Mouse (Mus musculus) hindbrain, embryonic 12.5 days (tissue): ENCODE data around the gene Agtrap. TPM values are rescaled to one million over a fixed set of nuclear protein-coding genes. Genes with fewer than 3 reads are reported as not detected.
A peak's percentile ranks its signal among the peaks of the same experiment; 100 is the strongest.

Source experiments
- ATAC-seq: fragments of 200-750 bp; cut with Nextera tagmentation; 2 replicates; pipeline ENCODE4 v1.8.0; 2017; ENCODE audit warnings: moderate TSS enrichment; ENCODE audit not compliant: low FRiP score
- H3K27ac ChIP-seq: fragments of 300-500 bp; sonication (generic); 2 replicates; pipeline ENCODE4 v1.5.1; 2016; ENCODE audit warnings: mild to moderate bottlenecking
- H3K27me3 ChIP-seq: fragments of 300-500 bp; sonication (generic); 2 replicates; pipeline ENCODE4 v1.6.1; 2016; ENCODE audit warnings: mild to moderate bottlenecking
- H3K36me3 ChIP-seq: fragments of 300-500 bp; sonication (generic); 2 replicates; pipeline ENCODE4 v1.6.1; 2016; ENCODE audit warnings: mild to moderate bottlenecking
- H3K4me1 ChIP-seq: fragments of 300-500 bp; sonication (generic); 2 replicates; pipeline ENCODE4 v1.6.1; 2016
- H3K4me2 ChIP-seq: fragments of 300-500 bp; sonication (generic); replicated peaks from 2 replicates; pipeline ENCODE4 v1.6.1; 2016; ENCODE audit warnings: mild to moderate bottlenecking
- H3K4me3 ChIP-seq: fragments of 300-500 bp; sonication (generic); 2 replicates; pipeline ENCODE4 v1.5.1; 2016; ENCODE audit warnings: mild to moderate bottlenecking
- H3K9ac ChIP-seq: fragments of 300-500 bp; sonication (generic); 2 replicates; pipeline ENCODE4 v1.6.1; 2016; ENCODE audit warnings: mild to moderate bottlenecking, moderate library complexity
- H3K9me3 ChIP-seq: fragments of 300-500 bp; sonication (generic); replicated peaks from 2 replicates; pipeline ENCODE4 v1.6.1; 2016; ENCODE audit warnings: mild to moderate bottlenecking
- WGBS: fragments of 180-500 bp; shearing (Covaris S2); methylation state at CpG from one replicate; pipeline ENCODE4 v1.1.7; 2016; 5-methylcytosine and 5-hydroxymethylcytosine counted together
- polyA plus RNA-seq: library from polyadenylated mRNA; unstranded; fragments of >200 nt; fragmentation: Nextera tagmentation; extraction: Ambion mirVana; gene quantifications from 2 replicates; pipeline ENCODE4 v1.2.1, GENCODE M21; 2016

The Agtrap gene
- polyA plus RNA-seq, 1 experiment from 2014 or later, result 11.9 TPM

DNA sequence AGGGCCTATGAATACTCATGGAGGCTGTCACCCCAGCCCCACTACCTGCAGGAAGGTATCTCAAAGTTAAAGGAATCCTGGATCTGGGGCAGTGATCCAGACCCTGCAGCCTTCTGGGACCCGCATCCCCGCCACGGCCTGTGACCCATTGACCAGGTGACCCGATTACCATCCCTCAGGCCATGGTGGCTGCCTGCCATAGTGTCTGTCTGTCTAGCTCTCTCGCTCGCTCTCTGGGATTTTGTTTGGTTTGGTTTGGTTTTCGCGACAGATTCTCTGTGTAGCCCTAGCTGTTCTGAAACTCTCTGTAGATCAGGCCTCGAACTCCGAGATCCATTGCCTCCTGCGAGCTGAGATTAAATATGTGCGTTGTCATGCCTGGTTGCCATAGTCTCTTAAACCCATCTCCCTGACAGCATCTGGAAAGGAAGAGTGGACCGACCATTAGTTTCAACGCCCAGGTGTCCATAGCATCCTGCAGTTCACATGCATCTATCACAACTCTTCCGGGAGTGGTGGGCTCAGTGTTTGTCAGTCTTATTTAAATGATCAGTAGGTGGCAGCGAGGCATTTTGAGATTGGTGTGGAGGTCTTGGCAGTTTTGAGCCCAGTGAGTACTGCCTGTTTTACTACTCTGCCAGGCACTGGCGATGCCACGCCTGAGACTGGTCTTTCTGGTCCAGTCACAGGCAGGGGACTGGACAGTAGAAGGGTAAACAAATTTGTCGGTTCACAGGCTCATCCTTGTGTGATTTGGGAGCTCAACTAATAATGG, 48.4 kb downstream of the Agtrap start:
- WGBS, result 22% methylated on average over 19 of the region's 19 CpGs
- Histone ChIP-seq H3K9me3 (no peaks in the 10 kb centered on the region), H3K9ac (peak overlapping the region; percentile 76), H3K4me1 (peaks cover 49% of the 10 kb centered on the region), H3K27ac (peak overlapping the region; percentile 90), H3K36me3 (peaks cover 25% of the 10 kb centered on the region), H3K4me2 (peak overlapping the region; percentile 92), H3K27me3 (no peaks in the 10 kb centered on the region), H3K4me3 (peak overlapping the region; percentile 80)
- no peak; the same call in 1 of the 2 replicates for ATAC-seq

DNA sequence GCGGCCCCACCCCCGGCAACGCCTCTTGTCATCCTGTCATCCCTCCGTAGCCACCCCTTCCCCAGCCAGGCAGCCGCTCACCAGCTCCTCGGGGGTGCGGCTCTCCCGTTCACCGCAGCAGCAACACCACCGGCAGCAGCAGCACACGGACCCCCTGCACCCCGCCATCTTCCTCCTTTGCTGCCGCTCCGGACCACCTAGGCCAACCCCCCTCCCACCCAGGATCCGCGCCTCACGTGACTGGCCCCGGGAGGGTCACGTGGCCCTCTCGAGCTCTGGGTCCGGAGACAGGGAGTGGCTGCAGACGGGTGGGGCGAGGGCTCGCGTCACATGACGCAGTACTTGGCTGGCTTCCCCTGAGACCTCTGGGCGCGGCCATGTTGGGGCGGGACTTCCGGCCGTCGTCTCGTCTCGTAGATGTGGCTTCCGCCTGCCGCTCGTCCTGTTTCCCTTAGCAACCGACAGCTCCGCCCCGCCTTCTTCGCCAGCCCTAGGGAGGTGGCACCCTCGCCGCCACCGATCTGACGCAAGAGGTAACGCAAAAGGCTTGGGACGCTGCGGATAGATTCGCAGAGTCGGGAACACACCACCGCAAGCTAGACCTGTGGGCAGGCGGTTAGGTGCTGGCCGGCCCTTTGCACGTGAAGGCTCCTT, 49.1 kb downstream of the Agtrap start, which contains the start of the genes Clcn6 and Mthfr:
Gene Clcn6, minus strand, starts transcription at position 222 of the 654 bp plus-strand sequence.
Gene Mthfr, plus strand, starts transcription at position 478 of the 654 bp plus-strand sequence.
- Histone ChIP-seq H3K9ac (peak within 1 kb of the TSS; percentile 76), H3K36me3 (peaks cover 24% of the 10 kb centered on the region), H3K9me3 (no peaks in the 10 kb centered on the region), H3K4me3 (peak within 1 kb of the TSS; percentile 80), H3K27ac (peak within 1 kb of the TSS; percentile 90), H3K27me3 (no peaks in the 10 kb centered on the region), H3K4me1 (peaks cover 49% of the 10 kb centered on the region), H3K4me2 (peak within 1 kb of the TSS; percentile 92)
- peak; percentile 93 for ATAC-seq
- WGBS, result under 1% methylated on average over 54 of the region's 54 CpGs

DNA sequence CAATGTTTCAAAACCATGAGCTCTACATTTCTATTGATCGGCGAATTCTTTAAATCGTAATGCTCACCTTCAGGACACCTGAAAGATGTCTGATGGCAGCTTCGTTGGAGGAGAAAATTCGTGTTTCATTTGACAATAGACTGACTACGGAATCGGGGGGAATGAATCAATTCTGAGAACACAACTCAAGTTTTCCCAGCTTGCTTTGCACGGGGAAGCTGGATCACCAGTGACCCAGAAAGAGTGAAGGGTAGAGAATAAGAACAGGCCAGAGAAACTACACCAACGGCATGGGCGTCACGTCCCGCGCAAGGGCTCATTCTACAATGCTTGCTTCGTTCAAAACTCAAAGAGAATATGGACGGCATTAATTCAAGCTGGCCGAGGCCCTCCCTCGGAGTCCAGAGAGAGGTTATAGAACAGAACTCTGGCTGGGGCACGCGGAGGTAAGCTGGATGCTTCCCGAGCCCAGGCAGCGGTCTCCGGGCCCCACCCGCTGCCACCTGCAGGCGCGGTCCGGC, 49.7 kb downstream of the Agtrap start:
- Histone ChIP-seq H3K9me3 (no peaks in the 10 kb centered on the region), H3K4me2 (peak overlapping the region; percentile 68), H3K9ac (peak overlapping the region; percentile 76), H3K27ac (peak overlapping the region; percentile 86), H3K27me3 (no peaks in the 10 kb centered on the region), H3K36me3 (peaks cover 21% of the 10 kb centered on the region), H3K4me3 (peak overlapping the region; percentile 80), H3K4me1 (peaks cover 49% of the 10 kb centered on the region)
- no peak for ATAC-seq
- WGBS, result 7% methylated on average over 26 of the region's 26 CpGs

DNA sequence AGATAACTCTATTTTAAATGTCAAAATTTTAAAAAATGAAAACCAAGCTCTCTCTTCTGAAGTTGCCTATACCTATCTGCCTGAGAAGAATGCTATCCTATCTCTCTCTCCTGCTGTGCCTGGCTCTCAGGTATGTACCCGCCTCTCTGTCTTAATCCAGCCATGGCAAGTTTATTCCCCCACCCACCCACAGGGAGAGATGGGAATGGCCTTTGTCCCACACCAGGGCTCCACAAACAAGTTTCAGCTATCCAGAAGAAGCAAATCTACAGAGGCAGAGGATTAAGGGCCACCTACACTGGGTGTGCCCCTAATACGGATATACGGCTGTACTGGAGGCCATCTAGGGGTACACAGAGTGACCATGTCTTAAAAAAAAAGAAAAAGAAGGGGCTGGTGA, 52.4 kb downstream of the Agtrap start:
- ATAC-seq, result no peak
- H3K36me3 ChIP-seq, result peaks cover 18% of the 10 kb centered on the region
- WGBS, result 92% methylated on average over 3 of the region's 3 CpGs
- no peak overlapping the region for H3K4me3 ChIP-seq
- H3K4me1 ChIP-seq, result peaks cover 22% of the 10 kb centered on the region
- H3K27me3 ChIP-seq, result no peaks in the 10 kb centered on the region
- no peak overlapping the region for H3K9ac ChIP-seq
- H3K4me2 ChIP-seq, result no peak overlapping the region
- H3K9me3 ChIP-seq, result no peaks in the 10 kb centered on the region
- no peak overlapping the region for H3K27ac ChIP-seq

DNA sequence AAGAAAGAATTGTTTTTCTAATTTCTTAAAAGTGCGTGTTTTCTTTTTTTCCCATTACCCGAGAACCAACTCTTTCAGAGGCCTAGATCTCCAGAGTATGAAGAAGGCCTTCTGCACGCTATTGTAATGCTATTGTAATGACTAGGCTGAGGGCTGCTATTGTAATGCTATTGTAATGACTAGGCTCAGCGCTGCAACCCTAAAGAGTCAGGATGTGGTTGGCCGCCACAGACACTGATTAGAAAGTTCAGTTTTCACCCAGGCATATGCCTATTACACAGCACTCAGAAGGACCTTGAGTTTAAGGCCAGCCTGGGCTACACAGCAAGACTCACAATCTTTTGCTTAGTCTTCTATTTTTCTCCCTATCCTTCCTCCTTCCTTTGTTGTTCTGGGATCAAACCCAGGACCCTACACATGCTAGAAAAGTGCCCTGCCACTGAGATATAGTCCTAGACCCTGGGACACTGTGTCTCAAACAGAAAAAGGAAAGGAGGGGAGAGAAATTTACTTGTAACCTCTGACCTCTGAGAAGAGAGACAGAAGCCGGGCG, 53.9 kb downstream of the Agtrap start:
- H3K4me2 ChIP-seq, result no peak overlapping the region
- no peaks in the 10 kb centered on the region for H3K27me3 ChIP-seq
- H3K9me3 ChIP-seq, result no peaks in the 10 kb centered on the region
- H3K27ac ChIP-seq, result no peak overlapping the region
- H3K36me3 ChIP-seq, result peaks cover 30% of the 10 kb centered on the region
- 69% methylated on average over 7 of the region's 7 CpGs for WGBS
- no peak overlapping the region for H3K4me3 ChIP-seq
- peaks cover 9% of the 10 kb centered on the region for H3K4me1 ChIP-seq
- no peak for ATAC-seq
- H3K9ac ChIP-seq, result no peak overlapping the region

DNA sequence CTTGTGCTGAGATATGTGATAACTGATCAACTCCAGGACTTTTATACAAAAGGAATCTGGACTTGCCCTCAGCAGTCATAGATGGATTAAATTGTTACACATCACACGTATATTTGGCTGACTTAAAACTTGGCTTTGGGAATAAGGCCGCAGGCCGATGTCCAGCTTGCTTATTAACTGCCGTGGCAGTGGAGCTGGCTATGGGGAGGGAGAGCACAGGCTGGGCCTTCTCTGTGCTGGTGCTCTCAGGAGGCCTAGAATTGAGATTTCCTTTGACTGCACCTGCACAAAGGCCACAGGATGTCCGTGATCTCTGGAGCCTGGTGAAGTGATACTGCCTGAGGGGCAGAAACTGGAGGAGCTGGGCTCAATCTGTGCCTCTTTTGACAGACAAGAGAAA, 57.3 kb downstream of the Agtrap start:
- Histone ChIP-seq H3K4me2 (no peak overlapping the region), H3K9me3 (no peaks in the 10 kb centered on the region), H3K4me3 (no peak overlapping the region), H3K27me3 (no peaks in the 10 kb centered on the region), H3K9ac (no peak overlapping the region), H3K27ac (no peak overlapping the region), H3K36me3 (peaks cover 56% of the 10 kb centered on the region), H3K4me1 (no peaks in the 10 kb centered on the region)
- 88% methylated on average over 5 of the region's 5 CpGs for WGBS
- no peak for ATAC-seq

DNA sequence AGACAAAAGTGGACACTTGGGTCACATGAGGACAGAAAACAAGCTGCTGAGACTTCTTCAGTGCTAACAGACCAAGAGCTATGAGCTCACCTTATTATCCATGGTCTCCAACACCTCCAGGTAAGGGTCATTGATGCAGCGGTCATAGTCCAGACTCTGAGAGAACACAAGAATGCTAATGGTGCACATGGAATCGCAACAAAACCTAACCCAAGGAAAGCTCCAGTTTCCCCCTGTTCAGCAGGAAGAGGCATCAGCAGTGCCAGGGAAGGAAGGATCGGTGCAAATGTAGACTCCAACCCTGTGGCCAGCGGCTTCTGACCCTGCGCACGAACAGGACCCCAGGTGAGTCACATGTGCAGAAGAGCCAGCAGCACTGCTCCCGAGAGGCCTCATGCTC, 58.5 kb downstream of the Agtrap start:
- 93% methylated on average over 7 of the region's 7 CpGs for WGBS
- H3K36me3 ChIP-seq, result peaks cover 61% of the 10 kb centered on the region
- H3K4me2 ChIP-seq, result no peak overlapping the region

More for the DNA sequence above, 58.5 kb downstream of the Agtrap start:
- no peak overlapping the region for H3K27ac ChIP-seq
- no peak overlapping the region for H3K9ac ChIP-seq
- no peaks in the 10 kb centered on the region for H3K4me1 ChIP-seq
- no peak overlapping the region for H3K4me3 ChIP-seq
- H3K27me3 ChIP-seq, result no peaks in the 10 kb centered on the region
- H3K9me3 ChIP-seq, result no peaks in the 10 kb centered on the region
- no peak for ATAC-seq

Other genes starting within 250 kb of the Agtrap start
- gene Zfp933, start 239.7 kb downstream of the Agtrap start, polyA plus RNA-seq, result 5.9 and 6.3 TPM in 2 replicates
- gene Miip, start 219.2 kb downstream of the Agtrap start, polyA plus RNA-seq, result 45.2 and 46.1 TPM in 2 replicates
- 13.5 and 13.8 TPM in 2 replicates for gene Fv1, start 219.1 kb downstream of the Agtrap start, polyA plus RNA-seq
- 69.7 and 73.1 TPM in 2 replicates for gene Mfn2, start 183.3 kb downstream of the Agtrap start, polyA plus RNA-seq
- 41.7 and 46.3 TPM in 2 replicates for gene Plod1, start 151.3 kb downstream of the Agtrap start, polyA plus RNA-seq
- gene 2510039O18Rik, start 147.1 kb downstream of the Agtrap start, polyA plus RNA-seq, result 26.7 and 27.7 TPM in 2 replicates
- 0.57 TPM in 1 of 2 replicates, not detected in the other for gene Nppb, start 102.2 kb downstream of the Agtrap start, polyA plus RNA-seq
- gene Nppa, start 87.3 kb downstream of the Agtrap start, polyA plus RNA-seq, result 1.6 and 1.9 TPM in 2 replicates
- gene Clcn6, start 49.2 kb downstream of the Agtrap start, polyA plus RNA-seq, result 27.5 and 28.7 TPM in 2 replicates
- 34.5 and 34.9 TPM in 2 replicates for gene Mthfr, start 49.0 kb downstream of the Agtrap start, polyA plus RNA-seq
- gene Mad2l2, start 42.4 kb upstream of the Agtrap start, polyA plus RNA-seq, result 85.5 and 89.9 TPM in 2 replicates
- 11.6 and 12.8 TPM in 2 replicates for gene Draxin, start 42.7 kb upstream of the Agtrap start, polyA plus RNA-seq
- 15.2 and 15.9 TPM in 2 replicates for gene Fbxo6, start 64.1 kb upstream of the Agtrap start, polyA plus RNA-seq
- gene Fbxo44, start 72.5 kb upstream of the Agtrap start, polyA plus RNA-seq, result 77.6 and 80.6 TPM in 2 replicates
- gene Fbxo2, start 72.6 kb upstream of the Agtrap start, polyA plus RNA-seq, result 3.3 and 10.9 TPM in 2 replicates
- gene Disp3, start 199.9 kb upstream of the Agtrap start, polyA plus RNA-seq, result 13.2 and 14.7 TPM in 2 replicates